Comparison of ENCODE assay signal across 25 mouse cellular contexts in genomic region chr7:48830395-48830794, GRCm38 (mm10). TPM values are rescaled to one million over a fixed set of nuclear protein-coding genes. Genes with fewer than 3 reads are reported as not detected.
A peak's percentile ranks its signal among the peaks of the same experiment; 100 is the strongest.
DNase-seq lines count a peak whose midpoint lies in the region; ATAC-seq and TF ChIP-seq lines count a peak whose summit lies in the region.
"Had no signal": no experiment of that assay in that cellular context is flagged by ENCODE, and none has a peak within 500 bp of the region (broad histone marks: within the 10 kb centered on the region; RNA-seq: fewer than 3 reads in every experiment).

No protein-coding gene starts in this region.

- peaks cover 43% of the 10 kb centered on the region for H3K36me3 ChIP-seq in heart, adult 2 months (ENCODE audit: control insufficient read depth, insufficient read depth, low read length)
- H3K36me3 ChIP-seq in MEL (ENCODE audit: control insufficient read depth in 1 of 2, insufficient read depth in 2 of 2, low read length in 2 of 2) = peaks cover 5 to 20% of the 10 kb centered on the region in 2 experiments
- peaks cover 45% of the 10 kb centered on the region for H3K36me3 ChIP-seq in heart, embryonic 16.5 days (ENCODE audit: control insufficient read depth, insufficient read depth)
- H3K36me3 ChIP-seq in forebrain, embryonic 16.5 days (ENCODE audit: control insufficient read depth, insufficient read depth) = peaks cover 18% of the 10 kb centered on the region

- peak; percentile 69; the same call in 1 of the 2 replicates for TF ChIP-seq EP300 in heart, adult 2 months (IDR thresholded peaks at IDR 0.05; ENCODE audit: insufficient read depth, low read depth, low read length)
- no peak for TF ChIP-seq EP300 in MEL (IDR thresholded peaks at IDR 0.05; ENCODE audit: low read depth in 1 of 2, low read length in 2 of 2)

- intact Hi-C loops in heart, adult 2 months (cut with DNase I) = loop anchor here (5.0 to 10.0 kb wide), 2 partner anchors 47 to 434 kb away; no protein-coding TSS in a partner anchor
- intact Hi-C loops in heart, postnatal 25 days (cut with DNase I) = no loop called here
- intact Hi-C loops in gastrocnemius, adult 2 months (cut with DNase I) = no loop called here

- peak; percentile 79 for ATAC-seq in heart, embryonic 16.5 days (replicated peaks; ENCODE audit: extremely low read depth, insufficient read depth, low FRiP score)
- no peak for ATAC-seq in forebrain, embryonic 16.5 days
- ATAC-seq in cerebellum, adult (ENCODE audit: insufficient number of reproducible peaks, low FRiP score, low TSS enrichment) = no peak
- ATAC-seq: liver, postnatal 0 days; midbrain, embryonic 13.5 days had no signal

- H3K27ac ChIP-seq in heart, adult 2 months = peak overlapping the region; percentile 30; the same call in 1 of the 2 replicates
- no peak overlapping the region for H3K27ac ChIP-seq in MEL (ENCODE audit: control insufficient read depth, low read depth, low read length)
- H3K27ac ChIP-seq in heart, embryonic 16.5 days (ENCODE audit: low read length) = peak overlapping the region; percentile 81
- no peak overlapping the region for H3K27ac ChIP-seq in gastrocnemius, adult 2 months
- H3K27ac ChIP-seq in forebrain, embryonic 16.5 days (ENCODE audit: low read length) = no peak overlapping the region
- H3K27ac ChIP-seq: embryonic facial prominence, embryonic 15.5 days; forebrain, embryonic 10.5 days; hindbrain, embryonic 15.5 days; midbrain, embryonic 13.5 days had no signal

- 15% methylated on average over 2 of the region's 2 CpGs for WGBS in heart, adult 2 months
- WGBS in heart, embryonic 16.5 days = 23% methylated on average over 2 of the region's 2 CpGs
- WGBS in forebrain, embryonic 16.5 days = 74% methylated on average over 2 of the region's 2 CpGs

- no peak for TF ChIP-seq RAD21 in MEL (IDR thresholded peaks at IDR 0.05; ENCODE audit: low read depth, low read length)

- H3K4me3 ChIP-seq in heart, adult 2 months = no peak overlapping the region
- no peak overlapping the region for H3K4me3 ChIP-seq in MEL (ENCODE audit: control insufficient read depth in 1 of 2, insufficient read depth in 1 of 2, low read depth in 2 of 2, low read length in 2 of 2)
- no peak overlapping the region for H3K4me3 ChIP-seq in heart, embryonic 16.5 days (ENCODE audit: low read length)
- no peak overlapping the region for H3K4me3 ChIP-seq in gastrocnemius, adult 2 months
- no peak overlapping the region for H3K4me3 ChIP-seq in forebrain, embryonic 16.5 days (replicated peaks; ENCODE audit: low read length)
- H3K4me3 ChIP-seq: embryonic facial prominence, embryonic 15.5 days; forebrain, embryonic 10.5 days; hindbrain, embryonic 15.5 days; midbrain, embryonic 13.5 days had no signal

- DNase-seq in heart, adult 2 months = no peak
- no peak for DNase-seq in heart, postnatal 25 days (ENCODE audit: low spot score)
- DNase-seq in MEL (ENCODE audit: low read depth, low spot score) = peak; percentile 23
- peak; percentile 54 for DNase-seq in lung, postnatal 14 days
- no peak for DNase-seq in gastrocnemius, adult 2 months
- DNase-seq: adrenal gland, postnatal 14 days; cerebellum, adult 2 months; gastrocnemius, postnatal 36 days; kidney, adult 18-20 months; kidney, postnatal 14 days; liver; liver, postnatal 0 days; retina, postnatal 1 day; right cerebral cortex, postnatal 4 days; thymus, postnatal 14 days had no signal

- H3K79me2 ChIP-seq in heart, adult 2 months (replicated peaks; ENCODE audit: control insufficient read depth, insufficient read depth, low read length) = no peaks in the 10 kb centered on the region
- H3K79me2 ChIP-seq in MEL (ENCODE audit: control insufficient read depth, insufficient read depth, low read length, poor library complexity) = no peaks in the 10 kb centered on the region

- no peak for TF ChIP-seq CTCF in heart, adult 2 months (IDR thresholded peaks at IDR 0.05)
- TF ChIP-seq CTCF in MEL (IDR thresholded peaks at IDR 0.05 in 2 of 3, conservative IDR thresholded peaks at IDR 0.05 in 1 of 3; ENCODE audit: control insufficient read depth in 1 of 3, insufficient read depth in 1 of 3, low read depth in 2 of 3, low read length in 3 of 3, poor library complexity in 1 of 3, severe bottlenecking in 1 of 3) = no peak
- TF ChIP-seq CTCF in gastrocnemius, adult 2 months (IDR thresholded peaks at IDR 0.05) = no peak

- no peaks in the 10 kb centered on the region for H3K27me3 ChIP-seq in heart, adult 2 months (ENCODE audit: control insufficient read depth, insufficient read depth, low read length)
- H3K27me3 ChIP-seq in MEL (ENCODE audit: control insufficient read depth in 1 of 2, insufficient read depth in 2 of 2, low read length in 2 of 2) = no peaks in the 10 kb centered on the region
- H3K27me3 ChIP-seq in heart, embryonic 16.5 days (ENCODE audit: control insufficient read depth, insufficient read depth, low read length) = no peaks in the 10 kb centered on the region
- H3K27me3 ChIP-seq in forebrain, embryonic 16.5 days (replicated peaks; ENCODE audit: control insufficient read depth, insufficient read depth, low read length) = no peaks in the 10 kb centered on the region
- H3K27me3 ChIP-seq: embryonic facial prominence, embryonic 15.5 days had no signal

- no peak overlapping the region for H3K4me2 ChIP-seq in heart, embryonic 16.5 days (ENCODE audit: low read depth, low read length)
- no peak overlapping the region for H3K4me2 ChIP-seq in forebrain, embryonic 16.5 days (ENCODE audit: low read length)
- H3K4me2 ChIP-seq: embryonic facial prominence, embryonic 15.5 days; hindbrain, embryonic 15.5 days; midbrain, embryonic 13.5 days had no signal

- TF ChIP-seq POLR2A in heart, adult 2 months (IDR thresholded peaks at IDR 0.05; ENCODE audit: insufficient read depth, low read depth, low read length) = 0 out of 2 replicates have a peak, but pooled peaks have one; percentile 9
- TF ChIP-seq POLR2A in MEL (IDR thresholded peaks at IDR 0.05; ENCODE audit: control insufficient read depth in 1 of 2, insufficient read depth in 1 of 2, low read depth in 1 of 2, low read length in 2 of 2, poor library complexity in 1 of 2) = no peak

- no peak overlapping the region for H3K9ac ChIP-seq in heart, adult 2 months (ENCODE audit: low read depth, low read length)
- H3K9ac ChIP-seq in MEL (ENCODE audit: control insufficient read depth, low read depth, low read length, poor library complexity, severe bottlenecking) = no peak overlapping the region
- H3K9ac ChIP-seq in heart, embryonic 16.5 days (ENCODE audit: low read length) = no peak overlapping the region
- no peak overlapping the region for H3K9ac ChIP-seq in forebrain, embryonic 16.5 days (replicated peaks; ENCODE audit: low read depth, low read length)
- H3K9ac ChIP-seq: embryonic facial prominence, embryonic 15.5 days; hindbrain, embryonic 15.5 days; liver, postnatal 0 days; midbrain, embryonic 13.5 days had no signal

- H3K4me1 ChIP-seq in heart, adult 2 months (ENCODE audit: control insufficient read depth, insufficient read depth, low read length) = peaks cover 10% of the 10 kb centered on the region
- H3K4me1 ChIP-seq in MEL (ENCODE audit: control insufficient read depth in 1 of 2, insufficient read depth in 2 of 2, low read length in 2 of 2) = peaks cover 5 to 10% of the 10 kb centered on the region in 2 experiments
- peaks cover 64% of the 10 kb centered on the region for H3K4me1 ChIP-seq in heart, embryonic 16.5 days (ENCODE audit: control insufficient read depth, insufficient read depth, low read length)
- H3K4me1 ChIP-seq in forebrain, embryonic 16.5 days (replicated peaks; ENCODE audit: control insufficient read depth, insufficient read depth, low read length) = peaks cover 4% of the 10 kb centered on the region; the same call in 1 of the 2 replicates
- H3K4me1 ChIP-seq: embryonic facial prominence, embryonic 15.5 days had no signal

- no peaks in the 10 kb centered on the region for H3K9me3 ChIP-seq in MEL (replicated peaks; ENCODE audit: insufficient read depth, low read length)
- no peaks in the 10 kb centered on the region for H3K9me3 ChIP-seq in heart, embryonic 16.5 days (replicated peaks; ENCODE audit: control insufficient read depth, low read length)
- H3K9me3 ChIP-seq in forebrain, embryonic 16.5 days (ENCODE audit: control insufficient read depth, low read length) = no peaks in the 10 kb centered on the region
- H3K9me3 ChIP-seq: embryonic facial prominence, embryonic 15.5 days; forebrain, embryonic 10.5 days; hindbrain, embryonic 15.5 days; midbrain, embryonic 13.5 days had no signal

TF ChIP-seq in MEL, 35 proteins besides CTCF, POLR2A, EP300 and RAD21 (continues in another document):
- TF ChIP-seq USF1 (IDR thresholded peaks at IDR 0.05; ENCODE audit: low read depth, low read length) = peak; percentile 87

RNA-seq across cellular contexts. Expression of gene Csrp3, which starts 17.4 kb away (rescaled TPM):
- 1,000 to 10,000 TPM; 1,931 to 2,301 TPM for total RNA-seq in heart, adult 2 months (2021)
- polyA plus RNA-seq in heart, adult 2 months (2012; rRNA removed) = 773 and 781 TPM in 2 replicates
- 1,000 to 10,000 TPM; 2,113 to 2,237 TPM for total RNA-seq in heart, postnatal 25 days (2021)
- 0.81 TPM in 1 of 2 replicates, not detected in the other for total RNA-seq in MEL (2012; rRNA removed)
- polyA plus RNA-seq in MEL (2012; ENCODE audit: insufficient read depth in 1 of 2, insufficient read length in 2 of 2, low read depth in 1 of 2, low replicate concordance in 2 of 2, missing spikeins in 1 of 2) = under 1 TPM in 1 of 2 experiments, not detected in 1; 0.17 TPM
- 1,973 and 1,982 TPM in 2 replicates for polyA plus RNA-seq in heart, embryonic 16.5 days (2015; fragmentation: Nextera tagmentation; extraction: Ambion mirVana)
- total RNA-seq in gastrocnemius, adult 2 months (2021) = 100 to 1,000 TPM in 1 of 2 experiments, 10 to 100 TPM in 1; 77.1 to 238 TPM
- not detected in 2 replicates for polyA plus RNA-seq in forebrain, embryonic 16.5 days (2015; fragmentation: Nextera tagmentation; extraction: Ambion mirVana)
- total RNA-seq: layer of hippocampus, postnatal 10 days; left cerebral cortex, postnatal 10 days; neutrophil, adult 5-6 weeks had no signal
- polyA plus RNA-seq: cerebellum, adult 2 months; forebrain, embryonic 10.5 days had no signal

RNA-seq across cellular contexts. Expression of gene Zdhhc13, which starts 41.6 kb away (rescaled TPM):
- total RNA-seq in heart, adult 2 months (2021) = 10 to 100 TPM; 10.9 to 11.0 TPM
- polyA plus RNA-seq in heart, adult 2 months (2012; rRNA removed) = 7.1 and 15.1 TPM in 2 replicates
- 10 to 100 TPM; 11.0 to 12.9 TPM for total RNA-seq in heart, postnatal 25 days (2021)
- total RNA-seq in MEL (2012; rRNA removed) = 41.2 and 46.1 TPM in 2 replicates
- polyA plus RNA-seq in MEL (2012; ENCODE audit: insufficient read depth in 1 of 2, insufficient read length in 2 of 2, low read depth in 1 of 2, low replicate concordance in 2 of 2, missing spikeins in 1 of 2) = 10 to 100 TPM in 1 of 2 experiments, not detected in 1; 32.8 TPM
- 30.5 and 33.6 TPM in 2 replicates for polyA plus RNA-seq in heart, embryonic 16.5 days (2015; fragmentation: Nextera tagmentation; extraction: Ambion mirVana)
- 1 to 10 TPM; 3.6 to 4.0 TPM for total RNA-seq in gastrocnemius, adult 2 months (2021)
- polyA plus RNA-seq in forebrain, embryonic 16.5 days (2015; fragmentation: Nextera tagmentation; extraction: Ambion mirVana) = 52.8 and 59.4 TPM in 2 replicates

RNA-seq across cellular contexts. Expression of gene E2f8, which starts 51.0 kb away (rescaled TPM):
- total RNA-seq in heart, adult 2 months (2021) = 1 to 10 TPM; 1.3 to 1.6 TPM
- polyA plus RNA-seq in heart, adult 2 months (2012; rRNA removed) = 0.23 and 0.31 TPM in 2 replicates
- under 1 TPM; 0.75 to 0.87 TPM for total RNA-seq in heart, postnatal 25 days (2021)
- total RNA-seq in MEL (2012; rRNA removed) = 8.9 and 9.7 TPM in 2 replicates
- 10 to 100 TPM; 39.3 to 49.4 TPM for polyA plus RNA-seq in MEL (2012; ENCODE audit: insufficient read depth in 1 of 2, insufficient read length in 2 of 2, low read depth in 1 of 2, low replicate concordance in 2 of 2, missing spikeins in 1 of 2)
- 15.9 and 17.7 TPM in 2 replicates for polyA plus RNA-seq in heart, embryonic 16.5 days (2015; fragmentation: Nextera tagmentation; extraction: Ambion mirVana)
- not detected for total RNA-seq in gastrocnemius, adult 2 months (2021)
- 4.8 and 5.7 TPM in 2 replicates for polyA plus RNA-seq in forebrain, embryonic 16.5 days (2015; fragmentation: Nextera tagmentation; extraction: Ambion mirVana)

Comparison
In these comparisons a context has a peak if more than half of its experiments do, and no peak if none do; other contexts are left out.
1. DNase-seq: peak in MEL (single experiment) and lung, postnatal 14 days (single experiment); none in heart, adult 2 months (0 of 2), heart, postnatal 25 days (single experiment) and gastrocnemius, adult 2 months (single experiment).
2. H3K27ac ChIP-seq: peak in heart, adult 2 months (single experiment) and heart, embryonic 16.5 days (single experiment); none in MEL (single experiment), gastrocnemius, adult 2 months (single experiment) and forebrain, embryonic 16.5 days (single experiment).
3. RNA of gene Csrp3, which starts 17.4 kb away (total RNA-seq): 1,931 to 2,301 TPM in heart, adult 2 months, 2,113 to 2,237 TPM in heart, postnatal 25 days and 77.1 to 238 TPM in gastrocnemius, adult 2 months; 0.81 TPM in MEL; every median in the first group is over 10 times any median in the second.